Mouse (Mus musculus): ENCODE results near the gene Gm17026. TPM values are rescaled to one million over a fixed set of nuclear protein-coding genes. Genes with fewer than 3 reads are reported as not detected.
"Not testable (repeated sequence)": the region's sequence is repeated elsewhere in the genome, so short reads cannot be mapped to it uniquely, and the experiment has no call there.

Gene Gm17026
- not detected in 2 replicates for polyA plus RNA-seq (2012; rRNA removed)

GRCm38 (mm10) chr14:42259948-42260347 lies at the start of gene Gm17026:
TSS of gene Gm17026 (minus strand) at chr14:42260048.
- H3K4me3 ChIP-seq (ENCODE audit: insufficient read depth, low read depth, low read length); H3K4me1 ChIP-seq (ENCODE audit: control insufficient read depth, insufficient read depth, low read length); H3K36me3 ChIP-seq (ENCODE audit: control insufficient read depth, insufficient read depth, low read length); H3K27me3 ChIP-seq (replicated peaks; ENCODE audit: control insufficient read depth, insufficient read depth, low read length); H3K27ac ChIP-seq (ENCODE audit: insufficient read depth, low read depth, low read length); DNase-seq: not testable (repeated sequence)
- 83% methylated on average over 1 of the region's 3 CpGs for WGBS

- H3K27me3 ChIP-seq (replicated peaks; ENCODE audit: control insufficient read depth, insufficient read depth, low read length); H3K4me1 ChIP-seq (ENCODE audit: control insufficient read depth, insufficient read depth, low read length); H3K36me3 ChIP-seq (ENCODE audit: control insufficient read depth, insufficient read depth, low read length); H3K4me3 ChIP-seq (ENCODE audit: insufficient read depth, low read depth, low read length); H3K27ac ChIP-seq (ENCODE audit: insufficient read depth, low read depth, low read length); DNase-seq: not testable (repeated sequence)
- 100% methylated on average over 1 of the region's 3 CpGs for WGBS
Observed at GRCm38 (mm10) chr14:42297258-42297657, 37.4 kb upstream of the Gm17026 start, which contains the start of gene Gm9611. TSS of gene Gm9611 (minus strand) at chr14:42297358.

- H3K27me3 ChIP-seq (replicated peaks; ENCODE audit: control insufficient read depth, insufficient read depth, low read length); H3K27ac ChIP-seq (ENCODE audit: insufficient read depth, low read depth, low read length); H3K4me3 ChIP-seq (ENCODE audit: insufficient read depth, low read depth, low read length); H3K36me3 ChIP-seq (ENCODE audit: control insufficient read depth, insufficient read depth, low read length); H3K4me1 ChIP-seq (ENCODE audit: control insufficient read depth, insufficient read depth, low read length): not testable (repeated sequence)
- WGBS: 70% methylated on average over 8 of the region's 10 CpGs
- peak; percentile 6 for DNase-seq
Observed at GRCm38 (mm10) chr14:42216766-42217537, 42.9 kb downstream of the Gm17026 start.

Other genes starting within 250 kb of the Gm17026 start
- gene Gm7951, start 142.7 kb downstream of the Gm17026 start, polyA plus RNA-seq (2012; rRNA removed): not detected in 2 replicates
- not detected in 2 replicates for gene Gm17027, start 97.4 kb downstream of the Gm17026 start, polyA plus RNA-seq (2012; rRNA removed)
- gene Gm3573, start 69.3 kb downstream of the Gm17026 start, polyA plus RNA-seq (2012; rRNA removed): not detected in 2 replicates
- gene Gm9611, start 37.3 kb upstream of the Gm17026 start, polyA plus RNA-seq (2012; rRNA removed): not detected in 2 replicates
- not detected in 2 replicates for gene Gm7995, start 50.2 kb upstream of the Gm17026 start, polyA plus RNA-seq (2012; rRNA removed)
- not detected in 2 replicates for gene Gm8005, start 179.6 kb upstream of the Gm17026 start, polyA plus RNA-seq (2012; rRNA removed)
- gene Gm8011, start 203.8 kb upstream of the Gm17026 start, polyA plus RNA-seq (2012; rRNA removed): not detected in 2 replicates
- not detected in 2 replicates for gene Gm8020, start 242.3 kb upstream of the Gm17026 start, polyA plus RNA-seq (2012; rRNA removed)

Data from kidney, adult 2 months (tissue).